Mouse (Mus musculus) neutrophil, adult 5-6 weeks (primary cell): ENCODE data around the gene Cdsn. TPM values are rescaled to one million over a fixed set of nuclear protein-coding genes. Genes with fewer than 3 reads are reported as not detected.

Experiments
- ATAC-seq: fragments of 151-379, 151-347 bp; 2 replicates; pipeline ENCODE4 v1.8.0; 2017; ENCODE audit warnings: mild to moderate bottlenecking, moderate TSS enrichment; ENCODE audit not compliant: insufficient number of reproducible peaks, poor library complexity, low FRiP score, severe bottlenecking; ENCODE audit errors: extremely low read depth
- total RNA-seq: library from RNA; stranded (forward); fragments of 200-1000 nt; gene quantifications from 2 replicates; pipeline ENCODE4 v1.2.3, GENCODE M21; 2017

Cdsn gene
- total RNA-seq, 1 experiment from 2014 or later = not detected

DNA sequence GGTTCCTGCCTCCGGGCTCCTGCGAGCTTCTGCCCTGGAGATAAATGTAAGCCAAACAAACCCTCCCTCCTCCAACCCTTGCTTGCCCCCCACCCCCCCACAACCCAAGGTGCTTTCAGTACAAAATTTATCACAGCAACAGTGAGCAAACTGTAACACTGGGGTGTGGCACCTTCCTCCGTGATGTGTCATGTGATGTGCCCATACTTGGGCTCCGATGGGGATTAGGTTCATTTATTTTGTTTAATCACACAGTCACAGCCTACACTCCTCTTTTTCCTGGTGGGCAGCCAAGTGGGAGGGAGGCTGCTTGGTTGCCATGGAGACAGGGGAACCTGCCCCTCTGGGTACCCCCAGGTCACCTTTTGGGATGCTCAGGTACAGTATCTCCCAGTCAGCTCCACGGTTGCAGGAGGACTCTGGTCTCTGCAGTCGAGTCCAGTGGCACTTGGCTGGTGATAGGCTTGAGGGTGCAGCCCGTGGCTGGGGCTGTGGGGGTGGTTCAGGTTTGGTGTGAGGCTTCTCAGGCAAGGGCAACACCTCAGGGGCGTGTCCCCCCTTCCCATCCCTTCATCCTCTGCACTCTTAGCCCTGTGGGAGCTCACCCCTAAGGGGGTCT is 49.9 kb downstream of the Cdsn start:
- ATAC-seq = no peak

Other genes starting within 250 kb of the Cdsn start
- gene H2-Q1, start 231.7 kb upstream of the Cdsn start, total RNA-seq = 0.12 TPM in 1 of 2 replicates, not detected in the other
- gene H2-Q2, start 209.9 kb upstream of the Cdsn start, total RNA-seq = not detected in 2 replicates
- gene H2-Q4, start 172.5 kb upstream of the Cdsn start, total RNA-seq = 170 and 176 TPM in 2 replicates
- 259 and 274 TPM in 2 replicates for gene H2-Q6, start 127.3 kb upstream of the Cdsn start, total RNA-seq
- 160 and 166 TPM in 2 replicates for gene H2-Q7, start 113.0 kb upstream of the Cdsn start, total RNA-seq
- 384 and 428 TPM in 2 replicates for gene H2-Q10, start 82.0 kb upstream of the Cdsn start, total RNA-seq
- gene Pou5f1, start 46.1 kb upstream of the Cdsn start, total RNA-seq = 0.49 TPM in 1 of 2 replicates, not detected in the other
- gene Tcf19, start 35.3 kb upstream of the Cdsn start, total RNA-seq = 1.4 and 2.5 TPM in 2 replicates
- gene Cchcr1, start 35.0 kb upstream of the Cdsn start, total RNA-seq = 3.1 TPM in 2 replicates
- gene Psors1c2, start 18.9 kb upstream of the Cdsn start, total RNA-seq = not detected in 2 replicates
- gene 2300002M23Rik, start 15.3 kb downstream of the Cdsn start, total RNA-seq = not detected in 2 replicates
- not detected in 2 replicates for gene Sfta2, start 49.4 kb downstream of the Cdsn start, total RNA-seq
- 0.37 and 3.3 TPM in 2 replicates for gene Gm9573, start 74.5 kb downstream of the Cdsn start, total RNA-seq
- not detected in 2 replicates for gene Mucl3, start 91.6 kb downstream of the Cdsn start, total RNA-seq
- 11.8 and 13.8 TPM in 2 replicates for gene Vars2, start 115.5 kb downstream of the Cdsn start, total RNA-seq
- gene Gtf2h4, start 121.6 kb downstream of the Cdsn start, total RNA-seq = 7.0 and 15.5 TPM in 2 replicates
- 0.81 TPM in 1 of 2 replicates, not detected in the other for gene Ddr1, start 152.5 kb downstream of the Cdsn start, total RNA-seq